Mouse (Mus musculus): ENCODE measurements around the gene Exoc4.

DNA sequence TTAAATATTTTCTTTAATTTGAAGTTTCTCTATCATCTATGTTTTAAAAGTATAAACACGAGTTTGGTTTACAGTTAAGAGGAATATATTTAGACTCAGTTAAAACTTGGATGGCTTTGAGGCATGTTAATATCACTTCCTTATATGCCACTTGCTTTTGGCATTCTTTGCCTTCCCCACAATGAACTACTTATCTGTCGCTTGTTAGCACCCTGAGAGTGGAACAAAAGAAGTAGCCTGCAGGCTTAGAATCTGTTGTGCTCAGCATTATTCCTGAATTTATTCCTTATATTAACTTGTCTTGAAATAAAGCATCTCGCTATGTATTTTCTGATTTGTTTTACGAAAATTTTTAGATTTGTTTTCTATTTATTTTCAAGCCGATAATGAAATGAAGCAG lies 664.2 kb downstream of the Exoc4 start:
- no peak for TF ChIP-seq CTCF (IDR thresholded peaks at IDR 0.05; ENCODE audit: low read depth, low read length)
- no peak for TF ChIP-seq POLR2A (IDR thresholded peaks at IDR 0.05; ENCODE audit: extremely low read depth, insufficient read depth, low read length)

Measured in liver, adult 2 months (tissue).